Mouse (Mus musculus) left cerebral cortex, postnatal 4 days (tissue): ENCODE data around the gene Prcc. TPM values are rescaled to one million over a fixed set of nuclear protein-coding genes. Genes with fewer than 3 reads are reported as not detected.

ENCODE experiments used
- DNase-seq: peaks from one replicate; pipeline ENCODE4 v3.0.0-alpha.2; 2022
- intact Hi-C: fragments of 180-260 bp; cut with DNase I; formaldehyde crosslinking; loops from one replicate; pipeline ENCODE4 v1.15.1; 2025
- total RNA-seq, 2 experiments: library from RNA; stranded (reverse); gene quantifications; 2 replicates each; pipeline ENCODE4 v1.2.3; 2021

Gene Prcc
- 10 to 100 TPM; 72.8 to 73.3 TPM for total RNA-seq

GRCm38 (mm10) chr3:87885281-87886003 is at the start of gene Prcc:
Gene Prcc, minus strand, starts transcription at chr3:87885608.
- DNase-seq, result peak; percentile 88
- intact Hi-C loops, result no loop called here

DNA sequence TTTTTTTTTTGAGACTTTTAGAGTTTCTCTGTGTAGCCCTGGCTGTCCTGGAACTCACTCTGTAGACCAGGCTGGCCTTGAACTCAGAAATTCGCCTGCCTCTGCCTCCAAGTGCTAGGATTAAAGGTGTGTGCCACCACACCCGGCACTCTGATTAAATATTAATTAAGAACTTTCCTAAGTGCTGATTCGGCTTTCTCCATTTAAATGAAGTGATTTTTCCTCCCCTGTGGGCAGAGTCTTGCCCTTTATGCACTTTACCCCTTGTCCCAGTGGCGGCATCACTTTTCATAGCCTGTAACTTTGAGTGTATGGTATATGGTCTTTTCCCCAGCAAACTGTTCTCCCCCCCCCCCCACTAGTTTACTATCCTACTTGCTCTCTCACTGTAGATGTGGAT is 49.8 kb upstream of the Prcc start:
- DNase-seq, result no peak
- intact Hi-C loops, result no loop called here

- no peak for DNase-seq
- intact Hi-C loops, result no loop called here
These were observed 49.1 kb upstream of the Prcc start for GRCm38 (mm10) chr3:87934501-87934900.

DNA sequence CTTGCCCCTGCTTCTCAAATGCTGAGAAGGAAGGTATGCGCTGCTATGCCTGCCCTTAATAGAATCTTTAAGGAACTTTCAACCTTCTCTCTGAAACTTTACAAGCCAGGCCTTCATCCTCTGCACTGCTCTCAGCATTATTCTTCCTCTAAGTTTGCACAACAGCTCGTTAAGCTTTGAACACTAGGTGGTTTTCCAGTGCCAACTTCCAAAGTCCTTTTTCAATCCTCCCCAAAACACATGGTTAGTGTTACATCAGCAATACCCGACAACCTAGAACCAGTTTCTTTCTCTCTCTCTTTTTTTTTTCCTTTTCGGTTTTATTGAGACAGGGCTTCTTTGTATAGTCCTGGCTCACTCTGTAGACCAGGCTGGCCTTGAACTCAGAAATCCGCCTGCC is 48.6 kb upstream of the Prcc start:
- intact Hi-C loops, result no loop called here
- no peak for DNase-seq

DNA sequence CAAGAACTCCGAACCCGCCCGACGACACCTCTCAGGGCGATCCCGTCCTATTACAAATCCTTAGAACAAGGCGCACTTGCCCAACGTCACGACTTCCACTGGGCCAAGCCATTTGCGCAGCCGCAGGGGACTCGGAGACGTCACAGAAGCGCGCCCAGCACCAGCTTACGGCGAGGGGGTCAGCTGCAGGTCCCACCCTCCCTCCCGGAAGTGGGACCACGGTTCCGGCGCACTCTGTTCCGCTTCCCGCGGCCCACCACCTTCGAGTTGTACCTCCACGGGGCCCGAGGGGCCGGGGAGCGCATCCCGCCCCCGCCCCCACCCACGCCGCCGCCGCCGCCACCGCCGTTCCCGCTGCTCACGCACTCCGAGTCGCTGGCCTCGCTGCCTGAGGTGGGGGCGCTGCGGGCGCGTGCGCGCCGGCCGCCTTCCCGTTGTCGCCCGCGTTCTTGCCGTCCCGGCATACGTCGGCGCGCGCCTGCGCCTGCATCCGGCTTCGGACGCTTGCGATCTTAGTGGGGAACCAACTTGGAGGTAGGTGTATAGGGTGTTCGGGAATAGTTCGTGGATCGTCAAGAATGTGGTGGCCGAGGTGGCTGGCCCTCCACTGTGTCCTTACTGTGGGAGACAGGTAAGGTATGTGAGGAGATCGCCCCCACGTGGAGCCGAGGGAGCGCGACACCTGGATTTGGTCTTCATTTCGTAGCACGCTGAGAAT is 44.8 kb upstream of the Prcc start, which contains the start of the genes Isg20l2 and Rrnad1:
Gene Isg20l2 (plus strand): TSS at position 237 of the 718 bp plus-strand sequence.
Gene Rrnad1 (minus strand): TSS at position 640 of the 718 bp plus-strand sequence.
- DNase-seq, result peak; percentile 98
- intact Hi-C loops, result no loop called here

GRCm38 (mm10) chr3:87929341-87930077 is 44.1 kb upstream of the Prcc start:
- intact Hi-C loops, result no loop called here
- DNase-seq, result no peak

- no peak for DNase-seq
- intact Hi-C loops, result no loop called here
These were observed 42.0 kb upstream of the Prcc start for GRCm38 (mm10) chr3:87927452-87927851.

- intact Hi-C loops, result no loop called here
- no peak for DNase-seq
These were observed 39.6 kb upstream of the Prcc start for GRCm38 (mm10) chr3:87924996-87925395.

- DNase-seq, result no peak
- intact Hi-C loops, result no loop called here
These were observed 35.0 kb upstream of the Prcc start for GRCm38 (mm10) chr3:87920270-87920943.

GRCm38 (mm10) chr3:87919336-87920108 is 34.1 kb upstream of the Prcc start, which contains the start of gene Mrpl24:
Gene Mrpl24, plus strand, starts transcription at chr3:87919506.
- peak; percentile 71 for DNase-seq
- intact Hi-C loops, result no loop called here

DNA sequence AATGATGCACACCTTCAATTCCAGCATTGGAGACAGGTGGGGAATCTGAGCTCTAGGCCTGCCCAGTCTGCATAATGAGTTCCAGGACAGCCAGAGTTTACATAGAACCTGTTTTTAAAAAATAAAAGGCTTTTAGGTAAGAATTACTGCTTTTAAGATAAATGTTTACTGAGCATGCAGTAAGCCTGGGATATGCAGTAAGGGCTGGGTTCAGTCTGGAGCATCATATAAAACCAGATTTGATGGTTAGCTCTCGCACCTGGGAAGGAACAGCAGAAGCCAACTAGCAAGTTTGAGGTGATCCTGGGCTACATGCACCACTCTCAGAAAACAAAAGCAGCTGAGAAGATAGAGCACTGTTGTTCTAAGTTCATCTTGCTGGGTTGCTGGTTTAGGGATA is 33.1 kb upstream of the Prcc start:
- DNase-seq, result no peak

GRCm38 (mm10) chr3:87916990-87917389 is 31.6 kb upstream of the Prcc start:
- intact Hi-C loops, result no loop called here
- DNase-seq, result no peak

More for the DNA sequence above, 33.1 kb upstream of the Prcc start:
- intact Hi-C loops, result no loop called here

- no peak for DNase-seq
- intact Hi-C loops, result no loop called here
These were observed 28.5 kb upstream of the Prcc start for GRCm38 (mm10) chr3:87913891-87914290.

DNA sequence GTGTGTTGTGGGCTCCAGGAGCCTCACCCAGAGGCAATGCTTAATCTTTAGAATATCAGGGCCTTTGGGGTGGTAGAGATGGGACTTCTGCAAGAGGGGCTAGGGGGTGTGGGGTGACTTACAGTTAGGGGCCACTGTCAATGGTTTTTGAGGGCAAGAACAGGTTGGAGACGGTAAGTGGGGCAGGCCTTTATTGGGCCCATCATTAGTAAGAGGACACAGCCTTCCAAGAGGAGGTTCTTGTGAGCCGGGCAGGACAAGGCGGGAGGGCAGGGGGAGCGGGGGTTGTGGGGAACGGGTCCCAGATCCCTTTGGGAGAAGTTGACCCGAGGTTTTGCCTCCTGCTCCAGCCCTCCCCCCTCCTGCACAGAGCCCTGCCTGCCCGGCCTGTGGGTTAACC is 28.1 kb upstream of the Prcc start:
- DNase-seq, result no peak
- intact Hi-C loops, result no loop called here

DNA sequence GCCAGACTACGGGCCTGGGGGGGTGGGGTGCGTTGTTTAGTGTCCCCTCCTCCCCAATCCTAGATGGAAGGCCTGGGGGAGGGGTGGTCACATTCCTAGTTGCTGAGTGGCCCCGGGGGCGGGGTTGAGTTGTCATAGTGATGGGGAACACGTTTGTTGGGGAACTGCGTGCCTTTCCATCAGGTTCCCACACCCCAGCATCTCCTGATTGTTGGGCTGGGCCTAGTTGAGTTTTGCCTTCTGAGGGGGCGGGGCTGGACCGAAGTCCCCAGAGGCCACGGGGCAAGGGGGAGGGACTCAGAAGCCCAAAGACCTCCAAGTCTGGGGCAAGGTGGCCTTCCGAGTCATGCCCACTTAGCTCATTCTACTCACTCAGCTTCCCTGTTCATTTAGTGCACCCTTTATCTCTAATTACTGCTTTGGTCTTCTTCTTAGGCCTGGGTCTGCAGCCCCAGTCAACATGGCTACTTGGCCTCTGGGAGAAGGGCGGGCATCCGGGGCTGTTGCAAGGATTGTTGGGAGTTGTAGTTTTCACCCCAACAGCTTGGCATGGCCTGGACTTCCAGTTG is 25.2 kb upstream of the Prcc start:
- peak; percentile 76 for DNase-seq
- intact Hi-C loops, result no loop called here

DNA sequence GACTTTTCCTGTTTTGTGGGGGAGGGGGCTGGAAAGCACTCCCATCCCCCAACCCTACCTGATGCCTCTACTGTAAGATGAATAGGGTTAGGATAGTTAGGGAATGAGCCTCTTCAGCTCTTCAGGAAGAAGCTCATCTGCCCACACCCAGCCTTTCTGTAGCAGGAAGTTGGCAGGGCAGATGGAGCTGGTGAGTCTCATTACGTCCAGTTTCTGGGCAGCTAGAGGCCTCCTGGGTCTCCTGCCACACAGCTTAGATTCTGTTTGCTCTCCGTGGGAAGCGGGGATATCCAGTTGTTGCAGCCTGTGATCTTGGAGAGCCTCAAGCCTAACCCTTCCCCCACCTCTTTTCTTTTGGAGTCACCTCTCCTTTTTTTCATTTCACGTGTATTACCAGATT is 24.5 kb upstream of the Prcc start:
- intact Hi-C loops, result no loop called here
- DNase-seq, result no peak

DNA sequence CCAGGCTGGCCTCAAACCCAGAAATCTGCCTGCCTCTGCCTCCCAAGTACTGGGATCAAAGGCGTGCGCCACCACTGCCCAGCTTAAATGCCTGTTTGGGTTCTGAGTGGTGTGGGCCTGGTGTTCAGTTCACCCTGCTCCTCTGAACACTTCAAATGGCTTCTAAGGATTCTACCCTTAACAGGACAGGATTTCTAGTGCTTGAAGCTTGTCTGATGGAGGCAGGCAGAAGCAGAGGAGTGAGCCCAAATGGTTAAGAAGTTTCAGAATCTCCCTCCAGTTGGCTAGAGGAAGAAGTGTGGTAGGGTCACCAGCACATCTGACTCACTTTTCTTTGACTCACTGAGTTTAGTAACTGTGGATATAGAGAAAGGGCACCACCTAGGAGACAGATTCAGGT is 24.0 kb upstream of the Prcc start:
- intact Hi-C loops, result no loop called here
- DNase-seq, result no peak

GRCm38 (mm10) chr3:87907906-87908305 is 22.5 kb upstream of the Prcc start:
- DNase-seq, result no peak
- intact Hi-C loops, result no loop called here

DNA sequence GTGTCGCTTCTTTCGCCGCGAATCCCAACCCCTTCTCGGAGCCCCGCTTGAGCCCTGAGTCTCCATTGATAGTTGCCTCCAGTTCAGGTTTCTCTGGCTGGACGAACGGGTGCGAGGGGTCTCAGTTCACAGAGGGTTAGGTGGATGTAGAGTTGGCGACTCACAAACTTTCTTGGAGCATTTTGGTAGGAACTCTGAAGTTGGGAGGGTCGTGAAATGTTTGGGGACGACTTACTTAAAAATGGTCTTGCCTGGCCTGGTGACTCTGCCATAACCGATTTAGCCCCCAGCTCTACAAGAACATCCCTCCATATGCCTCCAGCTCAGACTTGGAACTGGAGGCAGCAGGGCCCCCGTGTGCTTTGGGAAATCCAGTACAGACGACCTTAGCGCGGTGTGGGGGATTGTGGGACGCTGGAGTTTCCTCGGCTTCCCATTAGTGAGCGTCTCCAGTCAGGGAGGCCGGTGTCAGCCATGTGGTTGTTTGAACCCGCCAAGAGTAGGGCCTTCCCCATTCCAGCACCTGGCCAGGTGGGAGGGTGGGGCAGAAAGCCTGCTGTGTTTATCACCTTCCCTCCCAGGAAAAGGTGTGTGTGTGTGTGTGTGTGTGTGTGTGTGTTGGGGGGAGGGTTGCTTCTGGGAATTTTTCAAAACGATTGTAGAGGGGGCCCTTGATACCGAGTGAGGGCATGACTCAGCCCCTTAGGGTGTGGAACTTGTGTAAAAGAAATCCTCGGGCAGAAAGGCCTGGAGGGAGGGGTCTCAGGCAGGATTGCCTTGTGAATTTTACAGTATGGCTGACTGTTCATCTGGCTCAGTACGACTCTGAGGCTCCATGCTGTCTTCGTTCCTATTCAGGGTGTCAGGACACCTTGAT is 21.8 kb upstream of the Prcc start:
- intact Hi-C loops, result no loop called here
- DNase-seq, result peak; percentile 29
